Comparison of ENCODE assay signal across 9 mouse cellular contexts in the genomic region with DNA sequence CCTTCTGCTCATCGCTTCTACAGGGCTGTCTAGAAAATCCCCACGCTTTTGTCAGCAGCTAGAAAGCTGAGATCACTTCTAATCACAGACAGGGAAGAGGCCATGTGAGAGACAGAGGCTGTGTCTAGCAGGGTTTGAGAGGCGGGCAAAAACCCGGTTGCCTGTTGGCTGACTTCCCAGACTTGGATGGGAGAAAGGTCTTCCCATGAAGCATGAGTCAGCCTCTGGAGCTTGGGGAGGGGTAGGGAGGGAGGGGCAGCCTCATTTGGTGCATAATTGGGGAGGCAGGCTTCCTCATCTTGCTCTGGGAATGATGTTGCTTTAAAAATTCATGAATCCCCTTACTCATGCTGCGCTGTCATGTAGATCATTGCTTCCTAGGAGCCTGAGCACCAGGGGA. TPM values are rescaled to one million over a fixed set of nuclear protein-coding genes. Genes with fewer than 3 reads are reported as not detected.
DNase-seq lines count a peak whose midpoint lies in the region; ATAC-seq and TF ChIP-seq lines count a peak whose summit lies in the region.
"Had no signal": no experiment of that assay in that cellular context is flagged by ENCODE, and none has a peak within 500 bp of the region (broad histone marks: within the 10 kb centered on the region; RNA-seq: fewer than 3 reads in every experiment).

No protein-coding gene starts in this region.

- no peak overlapping the region for H3K4me3 ChIP-seq in hindbrain, embryonic 13.5 days
- H3K4me3 ChIP-seq in hindbrain, embryonic 11.5 days (ENCODE audit: low read depth, low read length), result no peak overlapping the region
- H3K4me3 ChIP-seq in lung, postnatal 0 days (ENCODE audit: low read depth, low read length), result no peak overlapping the region
- H3K4me3 ChIP-seq: erythroblast, embryonic 14.5 days had no signal

- TF ChIP-seq EP300 in lung, postnatal 0 days (IDR thresholded peaks at IDR 0.05), result no peak

- no peaks in the 10 kb centered on the region for H3K27me3 ChIP-seq in hindbrain, embryonic 13.5 days
- no peaks in the 10 kb centered on the region for H3K27me3 ChIP-seq in hindbrain, embryonic 11.5 days (ENCODE audit: control insufficient read depth, insufficient read depth, low read length)
- no peaks in the 10 kb centered on the region for H3K27me3 ChIP-seq in lung, postnatal 0 days (replicated peaks; ENCODE audit: insufficient read depth, low read length)

- H3K27ac ChIP-seq in hindbrain, embryonic 13.5 days, result peak overlapping the region; percentile 67
- no peak overlapping the region for H3K27ac ChIP-seq in hindbrain, embryonic 11.5 days (ENCODE audit: low read depth, low read length)
- no peak overlapping the region for H3K27ac ChIP-seq in lung, postnatal 0 days (ENCODE audit: low read length)

- no peaks in the 10 kb centered on the region for H3K36me3 ChIP-seq in hindbrain, embryonic 13.5 days
- H3K36me3 ChIP-seq in hindbrain, embryonic 11.5 days (ENCODE audit: control insufficient read depth, insufficient read depth, low read length), result no peaks in the 10 kb centered on the region
- no peaks in the 10 kb centered on the region for H3K36me3 ChIP-seq in lung, postnatal 0 days (ENCODE audit: insufficient read depth, low read length)

- DNase-seq in hindbrain, embryonic 11.5 days (ENCODE audit: low spot score), result no peak
- peak; percentile 17 to 39 for DNase-seq in adrenal gland, postnatal 4 days (ENCODE audit: low spot score in 2 of 2)
- peak; percentile 26 for DNase-seq in gastrocnemius, postnatal 25 days
- peak; percentile 51 for DNase-seq in kidney, postnatal 10 days
- peak; percentile 27 for DNase-seq in lung, postnatal 0 days (ENCODE audit: low spot score)
- peak; percentile 18 for DNase-seq in skeletal muscle tissue, adult 2 months (ENCODE audit: low read depth, low spot score)
- DNase-seq in T-cell, adult 2 months (ENCODE audit: low spot score), result no peak

- ATAC-seq in hindbrain, embryonic 13.5 days (ENCODE audit: low FRiP score), result peak; percentile 82
- no peak for ATAC-seq in hindbrain, embryonic 11.5 days (ENCODE audit: low FRiP score)
- peak; percentile 58 for ATAC-seq in lung, postnatal 0 days

- H3K9me3 ChIP-seq in hindbrain, embryonic 13.5 days, result no peaks in the 10 kb centered on the region
- H3K9me3 ChIP-seq in hindbrain, embryonic 11.5 days (ENCODE audit: control insufficient read depth, low read length), result no peaks in the 10 kb centered on the region
- no peaks in the 10 kb centered on the region for H3K9me3 ChIP-seq in lung, postnatal 0 days (ENCODE audit: low read length)

- peaks cover 26% of the 10 kb centered on the region for H3K4me1 ChIP-seq in hindbrain, embryonic 13.5 days (replicated peaks)
- no peaks in the 10 kb centered on the region for H3K4me1 ChIP-seq in hindbrain, embryonic 11.5 days (replicated peaks; ENCODE audit: control insufficient read depth, insufficient read depth, low read length)
- H3K4me1 ChIP-seq in lung, postnatal 0 days (ENCODE audit: insufficient read depth, low read depth, low read length), result no peaks in the 10 kb centered on the region

- 59% methylated on average over 5 of the region's 5 CpGs for WGBS in hindbrain, embryonic 13.5 days
- WGBS in hindbrain, embryonic 11.5 days, result 88% methylated on average over 5 of the region's 5 CpGs
- WGBS in lung, postnatal 0 days, result 43% methylated on average over 5 of the region's 5 CpGs

- H3K9ac ChIP-seq in hindbrain, embryonic 13.5 days, result no peak overlapping the region
- no peak overlapping the region for H3K9ac ChIP-seq in hindbrain, embryonic 11.5 days (ENCODE audit: low read depth, low read length)
- H3K9ac ChIP-seq in lung, postnatal 0 days (replicated peaks; ENCODE audit: low read depth), result no peak overlapping the region

- H3K4me2 ChIP-seq in hindbrain, embryonic 13.5 days, result no peak overlapping the region
- no peak overlapping the region for H3K4me2 ChIP-seq in hindbrain, embryonic 11.5 days (replicated peaks; ENCODE audit: low read depth, low read length)
- no peak overlapping the region for H3K4me2 ChIP-seq in lung, postnatal 0 days (replicated peaks; ENCODE audit: low read depth, low read length)

- no peak for TF ChIP-seq CTCF in lung, postnatal 0 days (IDR thresholded peaks at IDR 0.05)

RNA-seq across cellular contexts. Expression of a gene that starts 57.0 kb away (rescaled TPM):
- 4.2 and 5.1 TPM in 2 replicates for polyA plus RNA-seq in hindbrain, embryonic 13.5 days (2015; fragmentation: Nextera tagmentation; extraction: Ambion mirVana)
- 1.3 and 1.7 TPM in 2 replicates for polyA plus RNA-seq in hindbrain, embryonic 11.5 days (2014; fragmentation: Nextera tagmentation; extraction: Ambion mirVana)
- total RNA-seq in adrenal gland, postnatal 4 days (2021), result 1 to 10 TPM; 4.6 to 6.0 TPM
- total RNA-seq in gastrocnemius, postnatal 25 days (2021), result not detected
- 1.3 and 1.5 TPM in 2 replicates for polyA plus RNA-seq in lung, postnatal 0 days (2015; fragmentation: Nextera tagmentation; extraction: Ambion mirVana)
- polyA plus RNA-seq: erythroblast, embryonic 14.5 days had no signal

Comparison
In these comparisons a context has a peak if more than half of its experiments do, and no peak if none do; other contexts are left out.
1. DNase-seq: peak in adrenal gland, postnatal 4 days (2 of 2), gastrocnemius, postnatal 25 days (single experiment), kidney, postnatal 10 days (single experiment), lung, postnatal 0 days (single experiment) and skeletal muscle tissue, adult 2 months (single experiment); none in hindbrain, embryonic 11.5 days (single experiment) and T-cell, adult 2 months (single experiment).